Mouse (Mus musculus) gastrocnemius, adult 18-20 months (tissue): ENCODE results near the gene Atxn2l. TPM values are rescaled to one million over a fixed set of nuclear protein-coding genes. Genes with fewer than 3 reads are reported as not detected.
A peak's percentile ranks its signal among the peaks of the same experiment; 100 is the strongest.

ENCODE experiments used
- DNase-seq: peaks from one replicate; pipeline ENCODE4 v3.0.0; 2021; ENCODE audit warnings: low spot score
- long read RNA-seq, 2 experiments: library from polyadenylated mRNA; stranded (forward); transcript quantifications; one replicate each; pipeline ENCODE4 v2.0.0; 2021
- total RNA-seq, 2 experiments: library from RNA; stranded (reverse); gene quantifications; 2 replicates each; pipeline ENCODE4 v1.2.3; 2021

Gene Atxn2l
- 10 to 100 TPM; 28.4 to 33.1 TPM for total RNA-seq
- long read RNA-seq, experiment 1, partial matches to known transcripts = 11 of 22 reads
- long read RNA-seq, experiment 1, other reads (novel, unspliced or antisense) = 9 of 22 reads
- long read RNA-seq, experiment 2, partial matches to known transcripts = 8 of 16 reads
- long read RNA-seq, experiment 2, other reads (novel, unspliced or antisense) = 8 of 16 reads

GRCm38 (mm10) chr7:126503273-126503878 is at the start of gene Atxn2l:
Gene Atxn2l, minus strand, starts transcription at chr7:126503437.
- peak; percentile 98 for DNase-seq

DNA sequence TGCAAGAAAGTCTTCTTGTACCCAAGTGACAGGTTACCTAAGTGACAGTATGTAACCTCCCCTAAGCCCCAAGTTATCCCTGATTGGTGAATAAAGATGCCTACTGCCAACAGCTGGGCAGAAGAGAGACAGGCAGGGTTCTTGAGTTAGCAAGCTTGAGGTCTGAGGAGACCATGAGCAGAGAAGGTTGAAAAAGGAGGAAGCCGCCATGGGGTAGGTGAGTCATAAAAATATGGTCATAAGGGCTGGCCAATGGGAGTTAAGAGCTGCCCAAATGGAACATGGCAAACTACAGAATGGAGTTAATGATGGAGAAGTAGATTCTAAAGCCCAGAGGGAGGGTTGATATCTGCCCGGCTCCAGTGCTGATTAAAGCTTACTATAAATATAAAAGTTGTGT is 42.4 kb upstream of the Atxn2l start:
- DNase-seq = no peak

- no peak for DNase-seq
These were observed 38.4 kb upstream of the Atxn2l start for GRCm38 (mm10) chr7:126541661-126542060.

DNA sequence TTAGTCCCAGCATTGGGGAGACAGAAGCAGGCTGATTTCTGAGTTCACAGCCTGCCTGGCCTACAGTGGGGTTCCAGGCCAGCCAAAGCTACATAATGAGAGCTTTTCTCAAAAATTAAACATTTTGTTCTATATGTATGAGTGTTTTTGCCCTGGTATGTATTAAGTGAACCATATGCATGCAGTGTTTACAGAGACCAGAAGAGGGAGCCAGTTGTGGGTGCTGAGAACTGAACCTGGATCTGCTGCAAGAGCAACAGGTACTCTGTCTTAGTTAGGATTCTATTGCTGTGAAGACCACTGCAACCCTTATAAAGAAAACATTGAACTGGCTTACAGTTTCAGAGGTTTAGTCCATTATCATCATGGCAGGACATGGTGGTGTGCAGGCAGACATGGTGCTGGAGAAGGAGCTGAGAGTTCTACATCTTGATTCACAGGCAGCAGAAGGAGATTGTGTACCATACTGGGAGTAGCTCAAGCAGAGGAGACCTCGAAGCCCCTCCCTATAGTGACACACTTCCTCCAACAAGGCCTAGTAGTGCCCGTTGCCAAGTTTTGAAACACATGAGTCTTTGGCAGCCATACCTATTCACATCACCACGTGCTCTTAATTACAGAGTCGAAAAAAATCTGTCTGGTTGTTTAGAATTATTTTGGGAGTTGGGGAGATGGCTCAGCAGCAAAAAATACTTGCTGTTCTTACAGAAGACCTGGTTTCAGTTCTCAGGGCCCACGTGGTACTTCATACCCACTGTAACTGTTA is 34.8 kb upstream of the Atxn2l start:
- DNase-seq = no peak

GRCm38 (mm10) chr7:126536466-126536865 is 33.2 kb upstream of the Atxn2l start:
- no peak for DNase-seq

DNA sequence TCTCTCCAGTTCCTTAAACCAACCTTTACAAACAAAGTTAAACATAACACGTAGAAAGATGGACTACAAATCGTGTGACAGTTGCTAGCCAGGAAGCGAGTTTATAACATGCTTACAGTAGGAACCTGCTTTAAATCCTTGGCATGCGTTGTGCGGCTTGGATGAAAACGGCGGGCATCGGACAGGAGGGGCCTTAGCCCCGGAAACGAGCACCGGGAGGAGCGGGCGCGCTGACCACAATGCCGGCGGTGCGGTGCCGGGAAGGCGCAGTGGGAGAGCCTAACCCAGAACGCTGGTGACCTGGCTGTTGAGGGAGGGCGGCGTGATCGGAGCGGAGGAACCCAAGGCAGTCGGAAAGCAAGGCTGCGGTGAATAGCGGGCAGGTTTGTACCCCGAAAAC is 32.5 kb upstream of the Atxn2l start:
- no peak for DNase-seq

- no peak for DNase-seq
These were observed 30.2 kb upstream of the Atxn2l start for GRCm38 (mm10) chr7:126533434-126533833.

DNA sequence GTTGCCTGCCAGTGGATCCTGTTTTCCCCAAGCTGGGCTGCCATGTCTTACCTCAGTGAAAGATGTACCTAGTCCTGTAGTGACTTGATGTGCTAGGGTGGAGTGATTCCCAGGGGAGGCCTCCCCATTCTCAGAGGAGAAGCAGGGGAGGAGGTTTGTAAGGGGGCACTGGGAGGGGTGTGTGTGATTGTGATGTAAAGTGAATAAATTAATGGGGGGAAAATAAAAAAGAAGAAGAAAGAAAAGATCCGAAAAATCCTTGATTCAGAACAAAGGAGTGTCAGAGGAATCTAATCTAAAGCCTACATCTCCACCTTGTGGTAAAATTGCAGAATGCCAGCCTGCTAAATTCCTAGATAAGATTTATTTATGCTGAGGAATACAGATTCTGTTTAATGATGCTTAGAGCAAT is 24.9 kb upstream of the Atxn2l start:
- peak; percentile 46 for DNase-seq

DNA sequence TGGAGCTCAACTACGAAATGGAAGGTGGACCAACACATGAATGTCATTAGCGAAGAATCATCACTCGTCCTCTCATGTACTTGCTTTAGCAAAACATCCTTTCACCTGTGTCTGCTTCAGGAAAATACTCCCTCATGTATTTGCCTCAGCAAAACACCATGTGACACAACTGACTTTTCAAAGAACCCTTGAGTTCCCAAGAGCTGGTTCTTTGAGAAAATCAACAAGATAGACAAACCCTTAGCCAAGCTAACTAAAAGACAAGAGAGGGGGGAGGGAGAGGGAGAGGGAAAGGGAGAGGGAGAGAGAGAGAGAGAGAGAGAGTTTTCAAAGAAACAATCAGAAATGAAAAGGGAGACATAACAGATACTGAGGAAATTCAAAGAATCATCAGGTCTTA is 20.1 kb upstream of the Atxn2l start:
- no peak for DNase-seq

GRCm38 (mm10) chr7:126519513-126519912 is 16.3 kb upstream of the Atxn2l start:
- DNase-seq = no peak

- DNase-seq = no peak
These were observed 15.2 kb upstream of the Atxn2l start for GRCm38 (mm10) chr7:126518261-126518941.

DNA sequence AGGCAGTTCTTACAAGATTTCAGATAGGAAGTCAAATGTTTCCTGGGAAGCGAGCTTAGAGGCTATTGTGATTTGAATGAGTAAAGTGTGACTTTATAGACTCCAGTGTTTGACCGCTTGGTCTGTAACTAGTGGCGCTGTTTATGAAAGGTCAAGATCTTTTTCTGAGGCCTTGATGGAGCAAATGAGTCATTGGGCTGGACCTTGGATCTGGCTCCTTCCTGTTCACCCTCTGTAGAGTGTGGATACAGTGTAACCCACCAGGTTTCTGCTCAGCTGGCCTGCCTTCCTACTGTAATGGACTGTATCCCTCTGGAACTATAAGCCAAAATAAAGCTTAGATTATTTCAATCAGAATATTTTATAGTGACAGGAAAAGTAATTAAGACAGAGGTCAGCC is 8.1 kb upstream of the Atxn2l start:
- DNase-seq = no peak

GRCm38 (mm10) chr7:126507126-126507778 is 4.0 kb upstream of the Atxn2l start:
- no peak for DNase-seq

DNA sequence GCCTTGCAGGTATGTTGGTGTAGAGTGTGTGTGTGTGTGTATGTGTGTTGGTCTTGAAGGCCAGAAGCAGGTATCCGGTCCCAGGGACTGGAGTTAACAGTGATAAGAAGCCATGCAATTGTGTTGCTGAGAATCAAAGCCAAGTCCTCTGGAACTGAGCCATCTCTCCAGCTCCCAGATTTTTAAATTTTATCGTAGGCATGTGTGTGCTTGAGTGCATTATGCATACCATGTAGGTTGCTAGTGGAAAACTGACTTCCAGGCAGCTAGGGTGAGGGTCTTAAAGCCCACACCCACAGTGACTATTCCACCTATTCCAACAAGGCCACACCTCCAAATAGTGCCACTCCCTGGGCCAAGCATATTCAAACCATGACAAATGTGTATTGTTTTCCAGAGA is 1.7 kb upstream of the Atxn2l start:
- no peak for DNase-seq

DNA sequence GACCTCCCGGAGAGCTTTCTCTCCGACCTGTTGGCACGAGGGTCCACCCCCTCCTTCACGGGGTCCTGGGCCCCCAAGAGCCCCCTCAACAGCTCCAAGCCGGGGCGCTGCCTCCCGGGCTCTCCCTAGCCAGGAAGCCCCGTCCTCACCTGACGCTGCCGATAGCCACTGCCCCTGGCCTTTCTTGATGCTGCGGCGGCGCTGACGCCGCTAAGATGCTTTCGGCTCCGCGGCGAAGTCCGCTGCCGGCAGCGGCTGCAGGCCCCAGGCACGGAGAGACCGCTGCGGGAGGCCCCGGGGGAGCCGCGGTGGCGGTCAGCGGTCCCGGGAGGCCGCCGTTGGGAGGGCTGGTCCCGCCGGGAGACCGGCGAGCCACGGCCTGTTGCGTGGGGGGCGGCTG is 486 bp downstream of the Atxn2l start:
- DNase-seq = peak; percentile 16

DNA sequence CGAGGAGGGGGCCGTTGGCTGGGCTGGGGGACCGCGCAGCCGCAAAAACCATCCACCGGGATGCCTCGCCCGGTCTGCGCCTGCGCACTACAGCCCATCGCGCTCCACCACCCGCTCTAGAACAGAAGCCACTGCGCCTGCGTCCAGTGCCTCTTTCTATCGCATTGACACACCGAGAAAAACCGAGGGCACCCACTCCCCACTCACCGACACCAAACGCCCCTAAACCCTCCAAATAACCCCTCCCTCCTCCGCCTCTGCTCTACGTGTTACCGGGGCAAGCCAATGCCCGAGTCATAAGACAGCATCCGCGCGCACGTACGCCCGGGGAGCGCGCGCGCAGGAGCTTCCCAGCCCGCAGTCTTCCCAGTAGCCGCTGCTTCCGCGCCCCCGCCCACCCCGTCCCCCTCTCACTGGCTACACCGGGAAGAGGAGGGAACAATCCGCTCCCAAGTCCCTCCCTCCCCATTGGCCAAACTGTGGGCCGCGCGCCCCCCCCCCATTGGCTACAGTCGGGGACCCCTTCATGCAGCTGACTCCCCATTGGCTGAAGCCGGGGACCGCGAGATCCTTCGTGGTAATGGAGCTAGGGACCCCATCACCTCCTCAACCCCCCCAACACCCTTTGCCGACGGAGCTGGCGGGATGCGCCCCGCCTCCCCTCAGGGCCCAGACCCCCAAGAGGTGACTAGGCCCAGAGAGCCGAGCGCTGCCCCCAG is 1.1 kb downstream of the Atxn2l start:
- DNase-seq = peak; percentile 89

- DNase-seq = no peak
These were observed 1.6 kb downstream of the Atxn2l start for GRCm38 (mm10) chr7:126501684-126502022.

- DNase-seq = no peak
These were observed 3.8 kb downstream of the Atxn2l start for GRCm38 (mm10) chr7:126499416-126499815.

GRCm38 (mm10) chr7:126497966-126498365 is 5.3 kb downstream of the Atxn2l start:
- DNase-seq = no peak

DNA sequence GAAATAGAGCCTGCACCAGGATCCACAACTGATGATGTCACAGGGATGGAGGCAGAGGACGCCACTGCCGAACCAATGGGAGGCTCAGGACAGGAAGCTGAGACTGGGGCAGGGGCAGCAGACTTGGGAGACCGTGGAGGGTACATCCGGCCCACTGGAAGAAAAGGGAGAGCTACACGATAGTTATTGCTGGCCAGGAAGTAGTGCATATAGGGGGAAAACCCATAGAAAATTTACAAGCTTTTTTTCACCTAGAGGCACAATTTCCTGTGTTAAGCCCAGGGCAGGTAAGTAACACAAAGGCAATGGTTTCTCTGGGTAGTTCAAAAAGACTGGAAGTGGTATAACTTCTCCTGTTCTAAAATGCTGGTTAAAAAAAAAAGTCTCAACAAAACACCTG is 6.8 kb downstream of the Atxn2l start:
- DNase-seq = no peak

DNA sequence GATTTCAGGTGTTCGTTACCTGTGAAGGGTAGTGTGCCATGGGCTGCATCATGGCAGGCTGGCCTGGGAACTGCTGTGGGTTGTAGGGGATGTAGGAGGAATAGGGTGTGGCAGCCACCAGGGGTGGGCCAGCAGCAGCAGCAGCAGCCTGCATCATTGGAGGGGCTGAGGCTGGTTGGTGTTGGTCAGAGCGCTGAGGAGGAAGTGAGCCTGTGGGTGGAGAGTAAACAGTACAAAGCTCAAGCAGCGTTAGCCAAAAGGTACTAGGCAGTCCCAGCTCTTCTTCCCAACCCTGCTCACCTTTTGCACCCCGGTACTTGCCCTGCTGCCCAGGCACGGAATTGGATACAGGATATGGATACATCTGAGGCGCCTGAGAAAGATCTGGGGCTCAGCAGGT is 9.1 kb downstream of the Atxn2l start:
- DNase-seq = no peak
